Mouse (Mus musculus) ES-E14 (cell line): Measurements from ENCODE around the gene Foxd3.

ENCODE experiments used
- CHD2 ChIP-seq: IDR thresholded peaks from 2 replicates; pipeline ENCODE4 v1.6.1; 2014; ENCODE audit warnings: mild to moderate bottlenecking, low read depth, low read length, inconsistent platforms
- HCFC1 ChIP-seq: IDR thresholded peaks from 2 replicates; pipeline ENCODE4 v1.6.1; 2012; ENCODE audit warnings: low read length, inconsistent platforms, borderline replicate concordance; ENCODE audit not compliant: insufficient read depth
- ZNF384 ChIP-seq: IDR thresholded peaks from 2 replicates; pipeline ENCODE4 v1.6.1; 2012; ENCODE audit warnings: low read depth, low read length, inconsistent platforms

- TF ChIP-seq HCFC1 = no peak
- TF ChIP-seq CHD2 = no peak
- no peak for TF ChIP-seq ZNF384
Measured at GRCm38 (mm10) chr4:99652576-99653210, 3.4 kb upstream of the Foxd3 start.
